Mouse (Mus musculus) heart, postnatal 0 days (tissue): ENCODE data around the gene Ikzf3.

Experiments
- CTCF ChIP-seq: IDR thresholded peaks from 2 replicates; pipeline ENCODE4 v1.5.1; 2016; ENCODE audit warnings: antibody characterized with exemption, control low read depth, low read depth
- EP300 ChIP-seq: IDR thresholded peaks from 2 replicates; pipeline ENCODE4 v1.6.1; 2016; ENCODE audit warnings: antibody characterized with exemption, low read depth

GRCm38 (mm10) chr11:98443688-98444087 lies 102.1 kb downstream of the Ikzf3 start:
- no peak for TF ChIP-seq CTCF
- TF ChIP-seq EP300, result no peak
